Mouse (Mus musculus) common myeloid progenitor, adult 5-6 weeks (primary cell): ENCODE measurements at regions not wholly inside any gene's neighbourhood (a gene's known extent, or its start where the extent isn't known, plus 50 kb on each side); places are given as distances from the start of the nearest gene placed in this dataset.
"Not testable (repeated sequence)": the region's sequence is repeated elsewhere in the genome, so short reads cannot be mapped to it uniquely, and the experiment has no call there.

Experiments used
- ATAC-seq: replicated peaks from 2 replicates; pipeline ENCODE4 v1.8.0; 2016; ENCODE audit warnings: low read depth, mild to moderate bottlenecking, moderate TSS enrichment, inconsistent platforms; ENCODE audit not compliant: poor library complexity, severe bottlenecking

DNA sequence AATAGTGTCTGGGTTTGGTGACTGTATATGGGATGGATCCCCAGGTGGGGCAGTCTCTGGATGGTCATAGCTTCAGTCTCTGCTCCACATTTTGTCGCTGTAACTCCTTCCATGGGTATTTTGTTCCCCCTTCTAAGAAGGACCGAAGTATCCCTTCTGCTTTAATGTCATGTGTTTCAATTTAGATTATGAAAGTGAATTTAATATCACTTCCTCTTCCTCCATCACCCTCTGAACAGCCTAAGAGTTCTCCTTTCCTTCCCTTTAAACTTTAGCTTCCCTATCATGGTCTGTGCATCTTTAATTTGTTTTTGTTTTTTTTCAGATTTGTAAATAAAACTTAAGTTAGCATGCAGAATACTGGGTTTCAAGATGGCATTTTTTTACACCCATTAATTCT is 211.0 kb upstream of the Phyhipl start:
- ATAC-seq = peak; percentile 65; the same call in 1 of the 2 replicates

DNA sequence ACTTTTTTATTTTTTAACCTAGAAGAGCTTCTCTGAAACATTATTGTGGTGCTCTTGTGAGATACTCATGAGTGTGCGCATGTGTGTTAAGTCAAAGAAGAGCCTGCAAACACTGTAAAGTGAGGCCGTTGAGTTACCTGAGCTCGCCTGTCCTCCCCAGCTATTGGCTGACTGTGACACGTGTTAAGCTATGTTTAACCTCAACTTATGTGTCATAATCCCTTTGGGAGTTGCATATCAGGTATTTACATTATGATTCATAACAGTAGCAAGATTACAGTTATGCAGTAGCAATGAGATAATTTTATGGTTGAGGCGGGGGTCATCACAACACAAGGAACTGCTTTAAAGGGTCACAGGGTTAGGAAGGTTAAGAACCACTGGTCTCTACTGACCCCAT is 208.9 kb upstream of the Phyhipl start:
- ATAC-seq = no peak

GRCm38 (mm10) chr10:70862022-70862335 is 206.2 kb upstream of the Phyhipl start:
- no peak for ATAC-seq

GRCm38 (mm10) chr10:70861131-70862021 is 205.6 kb upstream of the Phyhipl start:
- no peak for ATAC-seq

GRCm38 (mm10) chr10:70857155-70857820 is 201.5 kb upstream of the Phyhipl start:
- no peak for ATAC-seq

GRCm38 (mm10) chr10:70855948-70856347 is 200.2 kb upstream of the Phyhipl start:
- ATAC-seq = no peak

DNA sequence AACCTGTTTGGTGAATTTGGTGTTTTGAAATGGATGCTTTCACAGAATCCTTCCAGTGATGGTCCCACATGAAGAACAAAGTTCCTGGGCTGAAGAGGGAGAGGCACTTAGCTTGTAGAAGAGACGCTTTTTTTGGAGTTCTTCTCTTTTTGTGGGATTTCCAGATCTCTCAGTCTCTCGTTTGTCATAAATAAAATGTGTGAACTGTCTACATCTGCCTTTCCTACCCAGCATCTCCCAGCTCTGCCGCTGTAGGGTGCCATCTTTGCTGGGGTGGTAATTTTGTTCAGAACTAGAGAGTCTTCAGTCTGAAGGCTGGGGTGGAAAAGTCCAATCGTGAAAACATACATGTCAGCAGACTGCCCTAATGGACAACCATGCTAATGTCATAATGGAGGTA is 197.8 kb upstream of the Phyhipl start:
- ATAC-seq = no peak

DNA sequence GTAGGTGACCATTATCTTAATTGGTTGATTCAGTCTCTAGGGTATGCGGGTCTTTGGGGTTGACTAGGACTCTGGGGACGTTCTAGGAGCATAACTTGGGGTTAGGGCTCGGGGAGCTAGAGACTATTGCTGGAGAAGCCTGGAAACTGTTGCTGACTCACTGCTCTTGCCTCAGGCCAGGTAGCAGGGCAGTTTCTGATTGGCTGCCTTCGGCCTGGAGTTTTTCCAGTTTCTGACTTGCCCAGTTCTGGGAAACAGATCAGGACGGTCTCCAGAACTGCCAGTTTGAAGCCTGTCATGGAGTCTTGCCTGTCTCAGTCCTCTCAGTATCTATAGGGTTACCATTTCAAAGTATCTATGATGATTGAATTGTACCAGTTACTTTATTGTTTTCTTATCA is 192.4 kb upstream of the Phyhipl start:
- ATAC-seq = no peak

DNA sequence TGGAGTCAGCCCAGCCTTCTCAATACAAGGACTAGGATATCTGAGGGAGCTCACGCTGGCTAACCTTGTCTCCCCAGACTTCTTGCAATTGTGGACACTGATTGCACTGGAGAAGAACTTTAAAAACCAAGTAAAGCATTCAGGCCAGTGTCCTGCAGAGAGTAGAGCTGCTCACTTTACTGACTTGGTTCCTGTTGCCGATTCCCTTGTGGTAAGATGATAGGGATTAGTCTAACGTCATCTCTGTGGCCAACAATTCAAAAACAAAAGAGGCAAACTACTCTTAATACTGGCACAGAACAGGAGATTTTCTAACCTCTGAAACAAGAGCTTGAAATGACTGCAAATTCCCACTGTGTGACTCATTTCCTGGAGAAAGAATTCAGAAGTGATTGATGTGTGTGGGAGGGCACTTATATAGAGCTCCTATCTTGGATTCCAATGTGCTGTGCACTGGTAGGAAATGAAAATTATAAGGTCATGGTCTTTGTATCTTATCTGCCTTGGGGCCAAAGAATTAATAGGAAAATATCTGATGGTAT is 191.6 kb upstream of the Phyhipl start:
- no peak for ATAC-seq

DNA sequence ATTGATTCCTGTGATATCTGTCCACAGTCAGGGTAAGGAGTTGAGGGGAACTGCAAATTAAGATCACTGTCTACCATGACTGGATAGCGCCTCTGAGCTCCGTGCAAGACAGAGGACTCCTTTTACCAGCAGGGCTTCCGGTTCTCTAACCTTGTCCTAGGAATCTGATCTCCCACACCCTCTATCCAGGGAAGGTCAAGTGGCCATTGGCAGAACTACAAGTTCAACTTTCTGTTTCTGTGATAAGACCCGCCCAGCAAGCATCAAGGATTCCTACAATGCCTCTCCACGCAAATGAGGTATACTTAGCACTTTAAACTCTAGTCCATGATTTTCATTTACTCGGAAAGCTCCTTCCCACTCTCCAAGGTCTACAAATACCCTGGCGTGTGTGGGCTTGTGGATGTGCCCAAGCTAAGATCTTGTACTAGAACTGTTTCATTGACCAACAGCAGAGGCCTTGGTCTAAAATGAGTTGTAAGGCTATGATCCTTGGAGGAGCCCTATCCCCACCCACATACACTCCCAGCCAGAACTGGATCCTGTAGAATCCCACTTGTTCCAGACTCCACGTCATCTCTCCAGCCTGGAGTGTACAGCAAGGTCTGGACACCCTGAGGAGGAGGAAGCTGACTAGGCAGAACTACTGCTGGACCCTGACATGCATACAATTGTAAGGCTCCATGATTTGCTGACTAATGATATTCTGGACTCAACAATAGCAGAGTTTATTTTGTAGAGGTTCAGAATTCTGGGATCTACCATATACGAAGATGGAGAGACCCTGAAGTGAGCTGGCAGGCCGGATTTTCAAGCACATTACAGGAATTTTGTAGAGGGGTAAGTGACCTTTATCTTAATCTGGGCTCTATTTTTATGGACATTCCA is 190.8 kb upstream of the Phyhipl start:
- ATAC-seq = no peak

DNA sequence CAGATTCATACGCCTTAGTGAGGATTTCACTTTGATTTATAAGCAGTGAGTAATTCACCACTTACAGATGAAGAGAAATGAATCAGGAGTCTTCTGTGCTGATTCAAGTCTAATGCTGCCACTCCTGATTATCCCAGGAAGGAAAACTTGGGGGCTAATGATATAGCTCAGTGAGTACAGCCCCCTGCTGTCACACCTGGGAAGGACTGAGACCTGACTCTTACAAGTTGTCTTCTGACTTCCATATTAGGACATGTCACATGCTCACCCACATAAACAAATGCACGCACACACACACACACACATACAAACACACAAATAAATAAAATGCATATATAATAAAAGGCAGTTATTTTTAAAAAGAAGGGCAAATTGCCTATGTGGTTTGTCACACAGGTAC is 188.1 kb upstream of the Phyhipl start:
- ATAC-seq = no peak

DNA sequence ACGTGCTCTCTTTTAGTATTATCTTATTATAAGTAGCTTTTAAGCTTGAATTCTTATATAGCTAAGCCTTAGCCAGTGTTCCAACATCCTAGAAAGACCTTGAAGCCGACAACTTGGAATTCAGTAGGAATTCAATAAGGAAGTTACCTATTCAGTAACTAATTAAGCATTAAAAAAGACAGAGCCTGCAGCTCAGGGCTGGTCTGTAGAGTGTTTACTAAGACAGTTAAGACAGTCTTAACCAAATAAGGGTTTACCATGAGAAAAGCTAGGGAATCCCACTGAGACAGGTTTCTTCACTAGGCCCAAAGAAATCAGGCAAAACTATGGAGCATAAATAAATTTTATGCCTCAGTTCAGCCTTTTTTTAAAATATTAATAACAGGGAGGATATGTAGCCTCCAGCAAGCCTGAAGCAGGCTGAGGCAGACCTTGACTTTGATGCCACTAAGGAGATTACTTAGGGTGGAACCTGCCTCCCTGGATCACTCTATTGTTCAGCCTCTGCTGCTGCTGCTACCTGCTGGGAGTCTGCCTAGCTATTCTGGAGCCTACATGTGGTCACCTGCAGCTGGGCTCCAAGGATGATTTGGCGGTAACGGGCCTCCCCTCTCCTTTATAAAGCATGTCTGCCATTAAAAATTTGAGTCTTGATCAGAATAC is 186.5 kb upstream of the Phyhipl start:
- ATAC-seq = no peak

DNA sequence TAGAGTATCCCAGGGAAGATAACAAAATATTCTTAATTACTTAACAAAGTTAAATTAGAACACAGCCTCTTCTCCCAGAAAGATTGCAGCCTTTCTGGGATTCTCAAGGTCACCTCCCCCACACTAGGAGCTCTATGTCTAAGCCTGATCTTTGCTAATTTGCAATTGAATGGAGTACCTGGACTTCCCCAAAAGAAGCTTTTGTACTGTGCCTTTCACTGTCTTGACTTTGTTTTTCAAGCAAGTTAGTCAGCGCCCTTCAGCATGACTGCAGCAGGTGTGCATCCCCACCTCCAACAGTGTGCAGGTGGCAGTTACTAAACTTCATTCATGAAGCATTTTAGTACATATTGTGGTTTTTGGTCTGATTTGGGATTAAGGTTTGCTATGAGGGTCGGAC is 185.4 kb upstream of the Phyhipl start:
- ATAC-seq = not testable (repeated sequence)

- ATAC-seq = no peak
Measured at GRCm38 (mm10) chr10:70838147-70838546, 182.4 kb upstream of the Phyhipl start.

GRCm38 (mm10) chr10:70837326-70837725 is 181.6 kb upstream of the Phyhipl start:
- ATAC-seq = no peak

GRCm38 (mm10) chr10:70832616-70833015 is 176.9 kb upstream of the Phyhipl start:
- ATAC-seq = no peak

- ATAC-seq = no peak
Measured at GRCm38 (mm10) chr10:70828217-70828616, 172.5 kb upstream of the Phyhipl start.

GRCm38 (mm10) chr10:70827522-70827921 is 171.8 kb upstream of the Phyhipl start:
- ATAC-seq = not testable (repeated sequence)

GRCm38 (mm10) chr10:70826706-70827105 is 170.9 kb upstream of the Phyhipl start:
- ATAC-seq = no peak

DNA sequence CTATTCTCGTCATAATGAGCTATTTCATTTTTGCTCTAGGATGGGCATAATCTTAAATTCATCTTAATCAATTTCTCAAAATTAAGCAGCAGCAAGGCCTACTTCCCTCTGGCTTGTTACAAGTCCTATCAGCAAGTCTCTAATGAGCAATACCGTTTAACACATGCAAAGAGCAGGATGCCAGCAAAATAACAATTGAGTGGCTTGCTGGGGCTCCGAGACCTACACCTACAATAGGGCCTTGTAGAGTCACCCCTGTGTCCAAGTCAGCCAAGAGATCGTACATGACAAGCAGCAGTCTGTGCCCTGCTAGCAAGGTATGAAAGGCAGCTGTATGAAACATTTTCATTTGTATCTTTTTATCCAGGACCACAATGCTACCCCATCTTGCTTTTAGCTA is 169.7 kb upstream of the Phyhipl start:
- no peak for ATAC-seq
